Mouse (Mus musculus) adrenal gland, adult 8-10 months (tissue): ENCODE measurements around the gene Mrps15. TPM values are rescaled to one million over a fixed set of nuclear protein-coding genes. Genes with fewer than 3 reads are reported as not detected.
"Not testable (repeated sequence)": the region's sequence is repeated elsewhere in the genome, so short reads cannot be mapped to it uniquely, and the experiment has no call there.

Source experiments
- DNase-seq: peaks from one replicate; pipeline ENCODE4 v3.0.0; 2022
- total RNA-seq, 4 experiments: library from RNA; stranded (reverse); gene quantifications; 2 replicates each; pipeline ENCODE4 v1.2.4; 2022

The Mrps15 gene
- total RNA-seq, 4 experiments from 2014 or later, result 64.2 to 74.4 (median 69.4) TPM

GRCm38 (mm10) chr4:126079266-126079665, 32.5 kb downstream of the Mrps15 start:
- DNase-seq, result no peak

GRCm38 (mm10) chr4:126081601-126082000, 34.9 kb downstream of the Mrps15 start:
- DNase-seq, result no peak

DNA sequence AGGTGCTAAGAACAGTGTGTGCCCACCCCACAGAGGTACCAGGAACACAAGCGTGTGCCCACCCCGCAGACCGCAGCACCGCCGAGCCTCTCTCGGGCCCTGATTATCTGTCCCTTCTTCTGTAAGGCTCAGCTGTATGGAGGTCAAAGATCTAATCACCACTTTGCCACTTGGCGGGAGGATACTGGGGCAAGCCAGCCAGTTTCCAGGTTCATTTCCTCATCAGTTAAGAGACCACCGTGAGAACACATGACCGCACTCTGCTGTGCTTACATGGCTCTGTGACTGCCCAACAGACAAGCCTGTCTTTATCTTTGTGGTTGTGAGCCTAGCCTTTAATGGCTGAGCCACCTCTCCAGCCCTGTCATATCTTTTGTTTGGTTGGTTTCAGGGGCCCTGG, 36.3 kb downstream of the Mrps15 start:
- DNase-seq, result no peak

- no peak for DNase-seq
These were observed 37.7 kb downstream of the Mrps15 start for GRCm38 (mm10) chr4:126084382-126084781.

DNA sequence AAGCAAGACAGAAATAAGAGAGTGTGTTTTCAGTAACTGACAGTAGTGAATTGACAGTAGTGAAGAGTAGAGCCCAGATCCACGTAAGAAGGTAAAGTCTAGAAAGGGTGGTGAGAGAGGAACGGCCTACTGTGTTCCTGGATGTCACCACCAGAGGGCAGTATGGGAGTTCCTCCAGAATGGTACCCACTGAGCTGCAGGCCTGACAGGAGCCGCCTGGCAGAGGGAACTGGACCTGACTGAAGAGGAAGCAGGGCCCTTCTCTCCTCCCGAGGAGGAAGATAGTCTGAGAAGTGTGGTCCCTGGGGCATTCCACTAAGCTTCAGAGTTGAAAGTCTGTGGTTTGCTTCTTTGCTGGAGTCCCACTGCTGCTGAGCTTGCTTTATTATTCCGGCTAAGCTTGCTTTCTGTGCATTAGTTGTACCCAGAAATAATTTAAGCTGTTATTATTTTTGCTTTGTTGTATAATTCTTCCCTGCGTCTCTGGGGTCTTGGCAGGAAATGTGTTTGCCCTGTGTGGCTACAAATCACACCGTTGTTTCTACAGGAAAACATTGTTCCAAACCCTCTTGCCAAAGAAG, 39.4 kb downstream of the Mrps15 start:
- peak; percentile 70 for DNase-seq

DNA sequence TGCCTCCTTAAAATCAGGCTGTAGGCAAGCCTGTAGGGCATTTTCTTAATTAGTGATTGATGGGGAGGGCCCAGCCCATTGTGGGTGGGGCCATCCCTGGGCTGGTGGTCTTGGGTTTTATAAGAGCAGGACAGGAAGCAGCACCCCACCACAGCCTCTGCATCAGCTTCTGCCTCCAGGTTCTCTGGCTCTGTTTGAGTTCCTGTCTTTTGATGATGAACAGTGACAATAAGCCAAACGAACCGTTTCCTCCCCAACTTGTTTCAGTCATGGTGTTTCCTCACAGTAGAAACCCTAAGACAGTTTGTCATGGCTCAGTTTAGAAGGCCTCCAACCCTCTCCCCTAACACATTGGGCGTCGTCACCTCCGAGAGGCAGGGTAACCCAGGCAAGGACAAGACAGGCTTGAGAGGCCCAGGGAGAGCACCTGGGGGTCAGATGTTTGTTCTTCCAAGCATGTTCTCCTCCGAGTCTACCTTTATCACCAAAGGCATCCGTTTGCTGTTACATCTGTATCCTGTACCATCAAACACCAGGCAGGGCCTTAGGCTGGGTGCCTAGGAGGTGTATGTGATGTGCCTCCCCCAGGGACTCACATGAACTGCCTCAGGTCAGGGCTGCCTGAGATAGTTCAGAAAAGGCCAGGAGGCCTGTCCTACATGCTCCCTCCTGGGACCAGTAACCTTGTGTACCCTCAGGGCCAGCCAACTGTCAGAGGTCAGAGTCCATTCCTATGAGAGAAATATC, 43.5 kb downstream of the Mrps15 start:
- no peak for DNase-seq

GRCm38 (mm10) chr4:126090848-126091124, 44.1 kb downstream of the Mrps15 start:
- no peak for DNase-seq

DNA sequence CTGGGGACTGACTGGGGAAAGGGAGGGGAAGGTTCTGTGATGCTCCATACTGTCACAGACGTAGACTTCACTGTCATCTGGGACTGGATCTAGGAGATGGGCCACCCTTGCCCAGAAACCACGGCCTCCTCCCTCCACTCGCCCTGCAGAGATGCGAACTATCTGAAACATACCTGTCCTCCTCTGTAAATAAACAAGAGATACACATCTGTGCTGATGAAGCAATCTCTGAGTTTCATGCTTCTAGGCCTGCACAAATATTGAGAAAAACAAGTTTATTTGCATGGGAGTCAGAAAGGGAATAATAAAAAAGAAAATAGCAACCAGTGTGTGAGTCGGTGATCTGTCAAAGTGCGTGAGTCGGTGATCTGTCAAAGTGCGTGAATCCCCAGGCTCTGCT, 45.1 kb downstream of the Mrps15 start:
- no peak for DNase-seq

DNA sequence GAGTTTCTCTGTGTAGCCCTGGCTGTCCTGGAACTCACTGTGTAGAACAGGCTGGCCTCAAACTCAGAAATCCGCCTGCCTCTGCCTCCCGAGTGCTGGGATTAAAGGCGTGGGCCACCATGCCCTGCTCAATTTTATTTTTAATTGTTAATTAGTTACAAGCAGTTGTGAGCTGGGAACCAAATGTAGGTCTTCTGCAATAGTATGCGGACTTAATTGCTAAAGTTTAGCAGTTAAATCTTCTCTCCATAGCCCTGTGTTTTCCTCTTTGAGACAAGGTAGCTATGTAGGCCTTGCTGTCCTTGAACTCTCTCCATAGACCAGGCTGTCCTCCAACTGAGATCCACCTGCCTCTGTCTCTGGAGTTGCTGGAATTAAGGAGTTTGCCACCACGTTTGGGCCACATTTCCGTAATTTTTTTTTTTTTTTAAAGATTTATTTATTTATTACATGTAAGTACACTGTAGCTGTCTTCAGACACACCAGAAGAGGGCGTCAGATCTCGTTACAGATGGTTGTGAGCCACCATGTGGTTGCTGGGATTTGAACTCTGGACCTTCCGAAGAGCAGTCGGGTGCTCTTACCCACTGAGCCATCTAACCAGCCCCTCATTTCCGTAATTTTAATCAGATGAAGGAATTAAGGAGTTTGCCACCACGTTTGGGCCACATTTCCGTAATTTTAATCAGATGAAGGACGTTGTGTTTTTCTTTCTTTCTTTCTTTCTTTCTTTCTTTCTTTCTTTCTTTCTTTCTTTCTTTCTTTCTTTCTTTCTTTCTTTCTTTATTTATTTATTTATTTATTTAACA, 49.1 kb downstream of the Mrps15 start:
- not testable (repeated sequence) for DNase-seq

DNA sequence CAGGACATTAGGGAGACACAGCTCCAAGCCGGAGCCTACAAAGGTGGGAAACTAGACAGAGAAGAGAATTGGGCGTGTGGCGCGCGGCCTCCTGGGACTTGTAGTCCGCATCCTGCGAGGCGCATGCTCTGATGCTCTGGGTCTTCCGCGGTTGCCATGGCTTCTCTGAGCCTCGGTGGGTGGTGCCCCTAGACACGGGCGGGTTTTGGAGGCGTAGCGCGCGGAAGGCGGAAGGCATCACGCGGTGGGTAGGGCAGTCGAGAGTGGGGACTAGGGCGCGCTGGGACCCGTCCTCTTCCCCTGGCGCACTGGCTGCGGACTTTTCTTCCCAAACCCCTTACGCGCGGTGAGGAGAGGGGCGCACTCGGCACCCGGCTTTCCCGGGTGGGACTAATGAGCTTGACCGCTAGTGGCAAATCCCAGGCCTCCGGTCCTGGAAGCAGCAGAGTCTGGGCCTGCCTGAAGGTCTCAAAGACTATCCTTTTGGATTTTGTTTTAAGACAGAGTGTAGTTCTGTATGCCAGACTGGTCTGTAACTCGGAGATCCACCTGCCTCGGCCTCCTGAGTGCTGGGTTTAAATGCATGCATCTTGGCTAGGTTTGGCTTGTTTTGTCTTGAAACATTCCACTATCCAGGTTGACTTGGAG, 49.9 kb downstream of the Mrps15 start, which contains the start of gene Lsm10:
Gene Lsm10 (plus strand): TSS at position 160 of the 648 bp plus-strand sequence.
- DNase-seq, result peak; percentile 96

GRCm38 (mm10) chr4:126097711-126098253, 51.1 kb downstream of the Mrps15 start:
- no peak for DNase-seq

- DNase-seq, result no peak
These were observed 52.6 kb downstream of the Mrps15 start for GRCm38 (mm10) chr4:126099365-126099764.

- no peak for DNase-seq
These were observed 54.0 kb downstream of the Mrps15 start for GRCm38 (mm10) chr4:126100764-126101163.

DNA sequence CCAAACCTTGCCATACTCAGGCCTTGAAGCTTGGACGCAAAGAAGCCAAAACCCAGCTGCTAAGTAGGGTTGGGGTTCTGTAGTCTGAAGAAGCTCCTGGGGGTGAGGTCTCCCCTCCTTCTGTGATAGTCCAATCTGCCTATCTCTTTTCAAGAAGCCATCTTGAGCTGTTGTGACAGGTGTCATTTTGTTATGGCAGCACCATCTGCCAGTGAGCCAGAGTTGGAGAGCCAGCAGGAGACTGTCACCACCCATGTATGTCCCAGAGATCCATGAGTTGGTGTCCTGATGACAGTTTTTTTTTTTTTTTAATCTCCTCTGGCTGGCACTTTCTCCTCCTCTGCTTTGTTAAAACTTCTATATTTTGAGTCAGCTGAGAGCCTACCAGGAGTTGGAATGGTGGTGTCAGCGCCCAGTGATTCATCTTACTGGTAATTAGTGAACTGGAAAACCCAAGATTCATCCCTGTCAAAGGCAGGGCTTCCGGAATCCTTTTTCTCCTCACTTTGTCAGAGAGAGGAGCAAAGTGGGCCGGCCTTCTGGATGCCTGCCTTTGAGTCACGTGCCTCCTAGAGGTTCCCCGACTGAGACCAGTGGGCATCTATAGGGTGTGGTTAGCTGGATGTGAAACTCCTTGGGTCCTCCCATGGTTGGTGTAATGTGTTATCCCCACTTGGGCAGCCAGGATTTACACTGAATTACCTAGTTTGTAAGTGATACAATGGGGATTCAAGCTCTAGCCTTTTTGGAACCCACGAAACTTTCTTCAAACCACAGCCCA, 55.5 kb downstream of the Mrps15 start:
- no peak for DNase-seq

GRCm38 (mm10) chr4:126103057-126103581, 56.4 kb downstream of the Mrps15 start:
- DNase-seq, result peak; percentile 95

GRCm38 (mm10) chr4:126103590-126104068, 56.9 kb downstream of the Mrps15 start, which contains the start of gene Stk40:
TSS of gene Stk40 (plus strand) at chr4:126103957.
- DNase-seq, result peak; percentile 95

DNA sequence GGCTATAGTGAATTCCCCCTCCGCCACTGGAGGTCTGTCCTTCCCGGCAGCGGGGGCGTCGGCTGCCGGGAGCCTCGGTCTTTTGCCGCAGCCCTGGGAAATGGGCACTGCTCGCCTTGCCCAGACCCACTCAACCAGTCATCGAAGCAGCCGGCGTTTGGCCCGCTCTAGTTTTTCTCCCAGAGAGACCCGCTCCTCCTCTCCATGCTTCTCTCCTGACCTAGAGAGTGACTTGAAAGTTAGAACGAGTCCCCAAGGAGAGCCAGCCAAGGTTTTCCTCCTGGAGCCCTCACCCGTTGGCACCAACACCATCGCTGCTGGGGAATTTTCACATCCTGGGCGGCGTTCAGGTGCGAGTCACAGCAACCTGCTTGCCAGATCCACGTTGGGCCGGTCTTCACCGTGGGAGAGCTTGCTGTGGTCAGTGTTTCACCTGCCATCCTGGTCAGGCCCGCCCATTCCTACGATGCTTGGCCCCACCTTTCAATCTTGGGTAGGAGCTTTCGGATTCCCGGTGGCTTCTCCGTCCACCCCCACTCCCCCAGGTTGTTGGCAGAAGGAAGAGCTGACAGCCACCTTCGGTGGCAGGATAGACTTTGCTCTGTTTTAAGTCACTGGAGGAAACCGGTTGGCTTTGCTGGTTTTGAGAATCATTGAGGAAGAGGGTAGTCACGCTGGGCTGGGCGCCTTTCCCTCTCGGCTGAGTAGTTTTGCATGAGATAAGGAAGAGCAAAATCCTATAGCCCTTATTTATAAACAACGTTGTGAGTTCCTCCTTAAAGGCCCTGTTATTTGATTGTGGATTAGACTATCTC, 57.7 kb downstream of the Mrps15 start:
- DNase-seq, result peak; percentile 50
